Comparison of ENCODE assay signal across 15 mouse cellular contexts in the genomic region with DNA sequence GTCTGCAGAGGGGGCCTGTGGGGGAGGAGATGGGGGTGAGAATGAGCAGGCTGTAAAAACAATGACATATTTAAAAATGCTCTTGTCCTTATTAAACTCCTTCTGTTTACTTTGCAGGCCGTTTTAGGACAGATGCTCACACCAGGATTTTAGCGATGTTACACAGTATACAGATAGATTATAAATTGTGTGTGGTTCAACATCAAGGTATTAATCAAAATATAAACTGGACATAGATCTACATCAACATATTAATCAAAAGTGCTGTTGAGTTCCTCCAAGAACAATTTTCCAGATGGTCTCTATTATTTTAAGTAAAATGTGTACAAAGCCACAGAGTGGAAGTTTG. TPM values are rescaled to one million over a fixed set of nuclear protein-coding genes. Genes with fewer than 3 reads are reported as not detected.
A peak's percentile ranks its signal among the peaks of the same experiment; 100 is the strongest.
DNase-seq lines count a peak whose midpoint lies in the region; ATAC-seq and TF ChIP-seq lines count a peak whose summit lies in the region.
"Had no signal": no experiment of that assay in that cellular context is flagged by ENCODE, and none has a peak within 500 bp of the region (broad histone marks: within the 10 kb centered on the region; RNA-seq: fewer than 3 reads in every experiment).

No protein-coding gene starts in this region.

- peaks cover 29% of the 10 kb centered on the region for H3K4me1 ChIP-seq in hindbrain, embryonic 10.5 days (replicated peaks)
- H3K4me1 ChIP-seq in hindbrain, embryonic 13.5 days (replicated peaks): peaks cover 17% of the 10 kb centered on the region
- peaks cover 15% of the 10 kb centered on the region for H3K4me1 ChIP-seq in lung, embryonic 16.5 days (replicated peaks; ENCODE audit: control insufficient read depth, insufficient read depth, low read length)
- peaks cover 65% of the 10 kb centered on the region for H3K4me1 ChIP-seq in G1E (ENCODE audit: insufficient read depth, low read depth, low read length)
- H3K4me1 ChIP-seq in limb, embryonic 11.5 days (ENCODE audit: control insufficient read depth, insufficient read depth, low read length): peaks cover 17% of the 10 kb centered on the region

- H3K27ac ChIP-seq in hindbrain, embryonic 10.5 days: peak overlapping the region; percentile 79
- H3K27ac ChIP-seq in hindbrain, embryonic 13.5 days: no peak overlapping the region
- H3K27ac ChIP-seq in lung, embryonic 16.5 days (ENCODE audit: low read length): no peak overlapping the region
- H3K27ac ChIP-seq in limb, embryonic 11.5 days (replicated peaks; ENCODE audit: low read depth, low read length): no peak overlapping the region
- H3K27ac ChIP-seq: heart, adult 2 months; layer of hippocampus, adult 2 months; lung, embryonic 15.5 days had no signal

- ATAC-seq in hindbrain, embryonic 13.5 days (ENCODE audit: low FRiP score): no peak
- ATAC-seq in lung, embryonic 16.5 days (ENCODE audit: low read depth): peak; percentile 30; the same call in 1 of the 2 replicates
- ATAC-seq in G1E (ENCODE audit: extremely low read depth, insufficient number of reproducible peaks, low FRiP score, poor library complexity, severe bottlenecking): no peak
- 0 out of 2 replicates have a peak, but pooled peaks have one; percentile 6 for ATAC-seq in limb, embryonic 11.5 days (ENCODE audit: insufficient number of reproducible peaks, low FRiP score, low TSS enrichment, low read depth)
- ATAC-seq in erythroid progenitor cell, adult 5-6 weeks (replicated peaks; ENCODE audit: low FRiP score, poor library complexity, severe bottlenecking): no peak
- ATAC-seq: inflammation-experienced regulatory T-cells, adult 6 months had no signal

- 14% methylated on average over 2 of the region's 2 CpGs for WGBS in hindbrain, embryonic 10.5 days
- WGBS in hindbrain, embryonic 13.5 days: 13% methylated on average over 2 of the region's 2 CpGs
- 18% methylated on average over 2 of the region's 2 CpGs for WGBS in lung, embryonic 16.5 days
- WGBS in limb, embryonic 11.5 days: 36% methylated on average over 2 of the region's 2 CpGs

- DNase-seq in hindbrain, embryonic 10.5 days (ENCODE audit: low spot score): no peak
- DNase-seq in lung, adult 18-20 months: no peak
- no peak for DNase-seq in G1E (ENCODE audit: low spot score)
- no peak for DNase-seq in limb, embryonic 11.5 days (ENCODE audit: low spot score)
- DNase-seq in left cerebral cortex, adult 18-20 months (ENCODE audit: low spot score in 2 of 2): no peak
- DNase-seq: cerebellum, postnatal 25 days; right cerebral cortex, adult 18-20 months had no signal

- TF ChIP-seq CTCF in G1E (IDR thresholded peaks at IDR 0.05; ENCODE audit: low read depth, low read length): no peak

- H3K9me3 ChIP-seq in hindbrain, embryonic 10.5 days: peaks cover 19% of the 10 kb centered on the region
- H3K9me3 ChIP-seq in hindbrain, embryonic 13.5 days: peaks cover 18% of the 10 kb centered on the region
- peaks cover 16% of the 10 kb centered on the region for H3K9me3 ChIP-seq in lung, embryonic 16.5 days (ENCODE audit: control insufficient read depth, low read length)
- no peaks in the 10 kb centered on the region for H3K9me3 ChIP-seq in G1E (replicated peaks)
- H3K9me3 ChIP-seq in limb, embryonic 11.5 days (ENCODE audit: control insufficient read depth, low read length): peaks cover 12% of the 10 kb centered on the region; the same call in 1 of the 2 replicates

- H3K27me3 ChIP-seq in hindbrain, embryonic 10.5 days (ENCODE audit: insufficient read depth, poor library complexity, severe bottlenecking): peaks cover 77% of the 10 kb centered on the region
- H3K27me3 ChIP-seq in hindbrain, embryonic 13.5 days: peaks cover 31% of the 10 kb centered on the region
- H3K27me3 ChIP-seq in lung, embryonic 16.5 days (ENCODE audit: control insufficient read depth, insufficient read depth, low read depth, low read length): no peaks in the 10 kb centered on the region
- peaks cover 2% of the 10 kb centered on the region; the same call in 1 of the 2 replicates for H3K27me3 ChIP-seq in G1E (ENCODE audit: insufficient read depth, low read length)
- no peaks in the 10 kb centered on the region for H3K27me3 ChIP-seq in limb, embryonic 11.5 days (ENCODE audit: control insufficient read depth, insufficient read depth, low read length)

- H3K36me3 ChIP-seq in hindbrain, embryonic 10.5 days: peaks cover 9% of the 10 kb centered on the region; the same call in 1 of the 2 replicates
- 0 out of 2 replicates have a peak, but pooled peaks cover 3% of the 10 kb centered on the region for H3K36me3 ChIP-seq in hindbrain, embryonic 13.5 days
- H3K36me3 ChIP-seq in lung, embryonic 16.5 days (ENCODE audit: control insufficient read depth, insufficient read depth, low read length): 0 out of 2 replicates have a peak, but pooled peaks cover 3% of the 10 kb centered on the region
- H3K36me3 ChIP-seq in G1E (replicated peaks): no peaks in the 10 kb centered on the region
- H3K36me3 ChIP-seq in limb, embryonic 11.5 days (ENCODE audit: control insufficient read depth, insufficient read depth, low read length): no peaks in the 10 kb centered on the region
- H3K36me3 ChIP-seq: lung, embryonic 15.5 days had no signal

- H3K4me3 ChIP-seq in hindbrain, embryonic 10.5 days: no peak overlapping the region
- no peak overlapping the region for H3K4me3 ChIP-seq in hindbrain, embryonic 13.5 days
- H3K4me3 ChIP-seq in lung, embryonic 16.5 days (ENCODE audit: low read length): no peak overlapping the region
- H3K4me3 ChIP-seq in G1E (ENCODE audit: low read depth, low read length): peak overlapping the region; percentile 27; the same call in 1 of the 2 replicates
- H3K4me3 ChIP-seq in limb, embryonic 11.5 days (ENCODE audit: low read depth, low read length): no peak overlapping the region
- H3K4me3 ChIP-seq: heart, adult 2 months; layer of hippocampus, adult 2 months; lung, embryonic 15.5 days had no signal

- H3K4me2 ChIP-seq in hindbrain, embryonic 13.5 days: no peak overlapping the region
- H3K4me2 ChIP-seq in lung, embryonic 16.5 days (ENCODE audit: low read depth, low read length): no peak overlapping the region
- no peak overlapping the region for H3K4me2 ChIP-seq in limb, embryonic 11.5 days (ENCODE audit: low read depth, severe bottlenecking)
- H3K4me2 ChIP-seq: lung, embryonic 15.5 days had no signal

- H3K9ac ChIP-seq in hindbrain, embryonic 13.5 days: no peak overlapping the region
- no peak overlapping the region for H3K9ac ChIP-seq in lung, embryonic 16.5 days (ENCODE audit: low read length)
- no peak overlapping the region for H3K9ac ChIP-seq in limb, embryonic 11.5 days (ENCODE audit: low read length)
- H3K9ac ChIP-seq: lung, embryonic 15.5 days had no signal

RNA-seq across cellular contexts. Expression of a gene that starts 27.3 kb away (rescaled TPM):
- 11.3 and 16.9 TPM in 2 replicates for polyA plus RNA-seq in hindbrain, embryonic 10.5 days (2016; fragmentation: Nextera tagmentation; extraction: Ambion mirVana)
- 4.4 and 5.7 TPM in 2 replicates for polyA plus RNA-seq in hindbrain, embryonic 13.5 days (2015; fragmentation: Nextera tagmentation; extraction: Ambion mirVana)
- polyA plus RNA-seq in lung, embryonic 16.5 days (2015; fragmentation: Nextera tagmentation; extraction: Ambion mirVana): 17.9 and 18.9 TPM in 2 replicates
- 28.4 and 35.5 TPM in 2 replicates for total RNA-seq in G1E (2014; fragmentation: Nextera tagmentation)
- 3.9 and 4.2 TPM in 2 replicates for total RNA-seq in G1E (2017)
- 4.8 and 5.7 TPM in 2 replicates for polyA plus RNA-seq in G1E (2012)
- 18.5 and 19.8 TPM in 2 replicates for polyA plus RNA-seq in limb, embryonic 11.5 days (2014; fragmentation: Nextera tagmentation; extraction: Ambion mirVana)
- 1 to 10 TPM; 8.2 to 9.6 TPM for total RNA-seq in left cerebral cortex, adult 18-20 months (2021)
- 1.1 and 2.1 TPM in 2 replicates for total RNA-seq in erythroid progenitor cell, adult 5-6 weeks (2015; ENCODE audit: low replicate concordance)
- not detected in 2 replicates for total RNA-seq in erythroid progenitor cell, adult 5-6 weeks (2017; ENCODE audit: low replicate concordance)

RNA-seq across cellular contexts. Expression of a gene that starts 57.2 kb away (rescaled TPM):
- 3.2 and 3.4 TPM in 2 replicates for polyA plus RNA-seq in hindbrain, embryonic 10.5 days (2016; fragmentation: Nextera tagmentation; extraction: Ambion mirVana)
- 8.5 and 10.7 TPM in 2 replicates for polyA plus RNA-seq in hindbrain, embryonic 13.5 days (2015; fragmentation: Nextera tagmentation; extraction: Ambion mirVana)
- 6.0 and 8.0 TPM in 2 replicates for polyA plus RNA-seq in lung, embryonic 16.5 days (2015; fragmentation: Nextera tagmentation; extraction: Ambion mirVana)
- total RNA-seq in G1E (2014; fragmentation: Nextera tagmentation) (1.4 TPM in 1 of 2 replicates, not detected in the other), G1E (2017) (19.8 and 28.1 TPM in 2 replicates)
- 0.13 and 0.19 TPM in 2 replicates for polyA plus RNA-seq in G1E (2012)
- polyA plus RNA-seq in limb, embryonic 11.5 days (2014; fragmentation: Nextera tagmentation; extraction: Ambion mirVana): 5.6 and 6.0 TPM in 2 replicates
- 1 to 10 TPM; 3.2 to 3.9 TPM for total RNA-seq in left cerebral cortex, adult 18-20 months (2021)
- not detected in 2 replicates for total RNA-seq in erythroid progenitor cell, adult 5-6 weeks (2015; ENCODE audit: low replicate concordance)
- 0.23 and 20.0 TPM in 2 replicates for total RNA-seq in erythroid progenitor cell, adult 5-6 weeks (2017; ENCODE audit: low replicate concordance)
- total RNA-seq: heart, postnatal 25 days had no signal

Comparison
In these comparisons a context has a peak if more than half of its experiments do, and no peak if none do; other contexts are left out.
1. ATAC-seq: peak in lung, embryonic 16.5 days (single experiment) and limb, embryonic 11.5 days (single experiment); none in hindbrain, embryonic 13.5 days (single experiment), G1E (single experiment) and erythroid progenitor cell, adult 5-6 weeks (single experiment).